Mouse (Mus musculus): Measurements from ENCODE around the gene Ccdc174. TPM values are rescaled to one million over a fixed set of nuclear protein-coding genes. Genes with fewer than 3 reads are reported as not detected.

Ccdc174 gene
- polyA plus RNA-seq, 1 experiment from 2014 or later: 41.2 TPM

GRCm38 (mm10) chr6:91864595-91864994 lies 13.3 kb upstream of the Ccdc174 start:
- no peak overlapping the region for H3K9ac ChIP-seq (replicated peaks; ENCODE audit: low read depth, low read length)
- no peak overlapping the region for H3K27ac ChIP-seq (ENCODE audit: low read depth, low read length)
- no peak overlapping the region for H3K4me2 ChIP-seq (ENCODE audit: low read depth, low read length)
- no peak overlapping the region for H3K4me3 ChIP-seq (ENCODE audit: low read depth, low read length)
- no peaks in the 10 kb centered on the region for H3K4me1 ChIP-seq (ENCODE audit: control insufficient read depth, insufficient read depth, low read length)
- no peak for ATAC-seq (ENCODE audit: low read depth)
- 79% methylated on average over 5 of the region's 5 CpGs for WGBS
- no peaks in the 10 kb centered on the region for H3K36me3 ChIP-seq (ENCODE audit: control insufficient read depth, insufficient read depth, low read length)
- no peaks in the 10 kb centered on the region for H3K9me3 ChIP-seq (ENCODE audit: control insufficient read depth, low read length)
- no peaks in the 10 kb centered on the region for H3K27me3 ChIP-seq (ENCODE audit: control insufficient read depth, insufficient read depth, low read length)

GRCm38 (mm10) chr6:91865601-91866000 lies 12.3 kb upstream of the Ccdc174 start:
- Histone ChIP-seq H3K9me3 (ENCODE audit: control insufficient read depth, low read length) (no peaks in the 10 kb centered on the region), H3K4me2 (ENCODE audit: low read depth, low read length) (no peak overlapping the region), H3K36me3 (ENCODE audit: control insufficient read depth, insufficient read depth, low read length) (no peaks in the 10 kb centered on the region), H3K27ac (ENCODE audit: low read depth, low read length) (no peak overlapping the region), H3K27me3 (ENCODE audit: control insufficient read depth, insufficient read depth, low read length) (no peaks in the 10 kb centered on the region), H3K9ac (replicated peaks; ENCODE audit: low read depth, low read length) (no peak overlapping the region), H3K4me3 (ENCODE audit: low read depth, low read length) (no peak overlapping the region), H3K4me1 (ENCODE audit: control insufficient read depth, insufficient read depth, low read length) (no peaks in the 10 kb centered on the region)
- WGBS: 88% methylated on average over 11 of the region's 11 CpGs
- no peak for ATAC-seq (ENCODE audit: low read depth)

GRCm38 (mm10) chr6:91868091-91868490 lies 9.8 kb upstream of the Ccdc174 start:
- Histone ChIP-seq H3K36me3 (ENCODE audit: control insufficient read depth, insufficient read depth, low read length) (no peaks in the 10 kb centered on the region), H3K27me3 (ENCODE audit: control insufficient read depth, insufficient read depth, low read length) (no peaks in the 10 kb centered on the region), H3K27ac (ENCODE audit: low read depth, low read length) (no peak overlapping the region), H3K4me2 (ENCODE audit: low read depth, low read length) (no peak overlapping the region), H3K9me3 (ENCODE audit: control insufficient read depth, low read length) (no peaks in the 10 kb centered on the region), H3K4me1 (ENCODE audit: control insufficient read depth, insufficient read depth, low read length) (no peaks in the 10 kb centered on the region), H3K9ac (replicated peaks; ENCODE audit: low read depth, low read length) (no peak overlapping the region), H3K4me3 (ENCODE audit: low read depth, low read length) (no peak overlapping the region)
- 92% methylated on average over 5 of the region's 5 CpGs for WGBS
- no peak for ATAC-seq (ENCODE audit: low read depth)

- ATAC-seq (ENCODE audit: low read depth): no peak
- WGBS: 59% methylated on average over 2 of the region's 2 CpGs
- Histone ChIP-seq H3K9me3 (ENCODE audit: control insufficient read depth, low read length) (no peaks in the 10 kb centered on the region), H3K27me3 (ENCODE audit: control insufficient read depth, insufficient read depth, low read length) (no peaks in the 10 kb centered on the region), H3K4me1 (ENCODE audit: control insufficient read depth, insufficient read depth, low read length) (no peaks in the 10 kb centered on the region), H3K9ac (replicated peaks; ENCODE audit: low read depth, low read length) (no peak overlapping the region), H3K36me3 (ENCODE audit: control insufficient read depth, insufficient read depth, low read length) (no peaks in the 10 kb centered on the region), H3K27ac (ENCODE audit: low read depth, low read length) (no peak overlapping the region), H3K4me3 (ENCODE audit: low read depth, low read length) (no peak overlapping the region), H3K4me2 (ENCODE audit: low read depth, low read length) (no peak overlapping the region)
These were observed 5.1 kb upstream of the Ccdc174 start for GRCm38 (mm10) chr6:91872781-91873180.

GRCm38 (mm10) chr6:91883859-91884258 lies 6.0 kb downstream of the Ccdc174 start:
- 89% methylated on average over 2 of the region's 2 CpGs for WGBS
- Histone ChIP-seq H3K4me3 (ENCODE audit: low read depth, low read length) (no peak overlapping the region), H3K36me3 (ENCODE audit: control insufficient read depth, insufficient read depth, low read length) (peaks cover 49% of the 10 kb centered on the region), H3K9ac (replicated peaks; ENCODE audit: low read depth, low read length) (no peak overlapping the region), H3K4me2 (ENCODE audit: low read depth, low read length) (no peak overlapping the region), H3K4me1 (ENCODE audit: control insufficient read depth, insufficient read depth, low read length) (peaks cover 11% of the 10 kb centered on the region), H3K27me3 (ENCODE audit: control insufficient read depth, insufficient read depth, low read length) (no peaks in the 10 kb centered on the region), H3K27ac (ENCODE audit: low read depth, low read length) (no peak overlapping the region), H3K9me3 (ENCODE audit: control insufficient read depth, low read length) (no peaks in the 10 kb centered on the region)
- ATAC-seq (ENCODE audit: low read depth): no peak

- no peaks in the 10 kb centered on the region for H3K4me1 ChIP-seq (ENCODE audit: control insufficient read depth, insufficient read depth, low read length)
- H3K36me3 ChIP-seq (ENCODE audit: control insufficient read depth, insufficient read depth, low read length): peaks cover 71% of the 10 kb centered on the region
- 77% methylated on average over 3 of the region's 3 CpGs for WGBS
These were observed 11.5 kb downstream of the Ccdc174 start for GRCm38 (mm10) chr6:91889255-91889906.

GRCm38 (mm10) chr6:91890615-91891014 lies 12.8 kb downstream of the Ccdc174 start:
- 91% methylated on average over 5 of the region's 5 CpGs for WGBS
- Histone ChIP-seq H3K27ac (ENCODE audit: low read depth, low read length) (no peak overlapping the region), H3K27me3 (ENCODE audit: control insufficient read depth, insufficient read depth, low read length) (no peaks in the 10 kb centered on the region), H3K9me3 (ENCODE audit: control insufficient read depth, low read length) (no peaks in the 10 kb centered on the region), H3K4me2 (ENCODE audit: low read depth, low read length) (no peak overlapping the region), H3K4me3 (ENCODE audit: low read depth, low read length) (no peak overlapping the region), H3K36me3 (ENCODE audit: control insufficient read depth, insufficient read depth, low read length) (peaks cover 71% of the 10 kb centered on the region), H3K4me1 (ENCODE audit: control insufficient read depth, insufficient read depth, low read length) (no peaks in the 10 kb centered on the region), H3K9ac (replicated peaks; ENCODE audit: low read depth, low read length) (no peak overlapping the region)
- ATAC-seq (ENCODE audit: low read depth): no peak

More at GRCm38 (mm10) chr6:91889255-91889906, 11.5 kb downstream of the Ccdc174 start:
- Histone ChIP-seq H3K4me3 (ENCODE audit: low read depth, low read length) (no peak overlapping the region), H3K4me2 (ENCODE audit: low read depth, low read length) (no peak overlapping the region), H3K27me3 (ENCODE audit: control insufficient read depth, insufficient read depth, low read length) (no peaks in the 10 kb centered on the region), H3K9ac (replicated peaks; ENCODE audit: low read depth, low read length) (no peak overlapping the region), H3K27ac (ENCODE audit: low read depth, low read length) (no peak overlapping the region), H3K9me3 (ENCODE audit: control insufficient read depth, low read length) (no peaks in the 10 kb centered on the region)
- ATAC-seq (ENCODE audit: low read depth): no peak

GRCm38 (mm10) chr6:91891776-91892175 lies 13.9 kb downstream of the Ccdc174 start:
- Histone ChIP-seq H3K9ac (replicated peaks; ENCODE audit: low read depth, low read length) (no peak overlapping the region), H3K4me2 (ENCODE audit: low read depth, low read length) (no peak overlapping the region), H3K27me3 (ENCODE audit: control insufficient read depth, insufficient read depth, low read length) (no peaks in the 10 kb centered on the region), H3K4me3 (ENCODE audit: low read depth, low read length) (no peak overlapping the region), H3K9me3 (ENCODE audit: control insufficient read depth, low read length) (no peaks in the 10 kb centered on the region), H3K36me3 (ENCODE audit: control insufficient read depth, insufficient read depth, low read length) (peaks cover 67% of the 10 kb centered on the region), H3K4me1 (ENCODE audit: control insufficient read depth, insufficient read depth, low read length) (no peaks in the 10 kb centered on the region), H3K27ac (ENCODE audit: low read depth, low read length) (no peak overlapping the region)
- whole genome bisulfite sequencing: 82% methylated on average over 2 of the region's 2 CpGs
- ATAC-seq (ENCODE audit: low read depth): no peak

GRCm38 (mm10) chr6:91896783-91897182 lies 18.9 kb downstream of the Ccdc174 start:
- 95% methylated on average over 3 of the region's 3 CpGs for WGBS
- peaks cover 76% of the 10 kb centered on the region for H3K36me3 ChIP-seq (ENCODE audit: control insufficient read depth, insufficient read depth, low read length)
- H3K4me3 ChIP-seq (ENCODE audit: low read depth, low read length): no peak overlapping the region
- H3K4me2 ChIP-seq (ENCODE audit: low read depth, low read length): no peak overlapping the region
- H3K27me3 ChIP-seq (ENCODE audit: control insufficient read depth, insufficient read depth, low read length): no peaks in the 10 kb centered on the region
- no peaks in the 10 kb centered on the region for H3K4me1 ChIP-seq (ENCODE audit: control insufficient read depth, insufficient read depth, low read length)
- H3K9ac ChIP-seq (replicated peaks; ENCODE audit: low read depth, low read length): no peak overlapping the region
- H3K27ac ChIP-seq (ENCODE audit: low read depth, low read length): no peak overlapping the region
- H3K9me3 ChIP-seq (ENCODE audit: control insufficient read depth, low read length): no peaks in the 10 kb centered on the region
- ATAC-seq (ENCODE audit: low read depth): no peak

Measured in neural tube, embryonic 14.5 days (tissue).